Mouse (Mus musculus): Measurements from ENCODE around the gene Sft2d2. TPM values are rescaled to one million over a fixed set of nuclear protein-coding genes. Genes with fewer than 3 reads are reported as not detected.

Sft2d2 gene
- polyA plus RNA-seq, 1 experiment from 2014 or later: 5.4 TPM

GRCm38 (mm10) chr1:165160723-165161405 lies 33.4 kb downstream of the Sft2d2 start, which contains the start of gene Tbx19:
Gene Tbx19 (minus strand): TSS chr1:165160773.
- Histone ChIP-seq H3K4me2 (no peak within 1 kb of the TSS), H3K4me1 (no peaks in the 10 kb centered on the region), H3K36me3 (replicated peaks) (no peaks in the 10 kb centered on the region), H3K27me3 (replicated peaks) (no peaks in the 10 kb centered on the region), H3K9ac (no peak within 1 kb of the TSS), H3K9me3 (no peaks in the 10 kb centered on the region), H3K4me3 (no peak within 1 kb of the TSS), H3K27ac (no peak within 1 kb of the TSS)
- no peak for ATAC-seq (replicated peaks)
- 81% methylated on average over 8 of the region's 8 CpGs for WGBS

- 78% methylated on average over 10 of the region's 10 CpGs for WGBS
- H3K36me3 ChIP-seq (replicated peaks): no peaks in the 10 kb centered on the region
- H3K27me3 ChIP-seq (replicated peaks): no peaks in the 10 kb centered on the region
- no peak overlapping the region for H3K9ac ChIP-seq
- ATAC-seq (replicated peaks): no peak
- no peaks in the 10 kb centered on the region for H3K4me1 ChIP-seq
- no peak overlapping the region for H3K27ac ChIP-seq
- H3K9me3 ChIP-seq: no peaks in the 10 kb centered on the region
- no peak overlapping the region for H3K4me2 ChIP-seq
- no peak overlapping the region for H3K4me3 ChIP-seq
Measured at GRCm38 (mm10) chr1:165158841-165159240, 35.4 kb downstream of the Sft2d2 start.

- no peak for ATAC-seq (replicated peaks)
- Histone ChIP-seq H3K4me2 (no peak overlapping the region), H3K9ac (no peak overlapping the region), H3K4me3 (no peak overlapping the region), H3K27me3 (replicated peaks) (no peaks in the 10 kb centered on the region), H3K36me3 (replicated peaks) (no peaks in the 10 kb centered on the region), H3K27ac (no peak overlapping the region), H3K4me1 (no peaks in the 10 kb centered on the region), H3K9me3 (no peaks in the 10 kb centered on the region)
- WGBS: 82% methylated on average over 4 of the region's 4 CpGs
Measured at GRCm38 (mm10) chr1:165154162-165154561, 40.1 kb downstream of the Sft2d2 start.

GRCm38 (mm10) chr1:165151216-165151615 lies 43.0 kb downstream of the Sft2d2 start:
- Histone ChIP-seq H3K9ac (no peak overlapping the region), H3K4me2 (no peak overlapping the region), H3K4me3 (no peak overlapping the region), H3K27ac (no peak overlapping the region), H3K9me3 (no peaks in the 10 kb centered on the region), H3K27me3 (replicated peaks) (no peaks in the 10 kb centered on the region), H3K4me1 (no peaks in the 10 kb centered on the region), H3K36me3 (replicated peaks) (no peaks in the 10 kb centered on the region)
- ATAC-seq (replicated peaks): no peak
- 79% methylated on average over 8 of the region's 8 CpGs for WGBS

GRCm38 (mm10) chr1:165142343-165142916 lies 51.8 kb downstream of the Sft2d2 start:
- no peaks in the 10 kb centered on the region for H3K27me3 ChIP-seq (replicated peaks)
- no peaks in the 10 kb centered on the region for H3K4me1 ChIP-seq
- H3K36me3 ChIP-seq (replicated peaks): no peaks in the 10 kb centered on the region
- H3K27ac ChIP-seq: no peak overlapping the region
- H3K4me2 ChIP-seq: no peak overlapping the region
- WGBS: 86% methylated on average over 12 of the region's 12 CpGs
- H3K9me3 ChIP-seq: no peaks in the 10 kb centered on the region
- no peak overlapping the region for H3K9ac ChIP-seq
- no peak overlapping the region for H3K4me3 ChIP-seq
- ATAC-seq (replicated peaks): no peak; the same call in 1 of the 2 replicates

- H3K4me3 ChIP-seq: no peak overlapping the region
- WGBS: 83% methylated on average over 3 of the region's 3 CpGs
- no peak for ATAC-seq (replicated peaks)
- no peaks in the 10 kb centered on the region for H3K36me3 ChIP-seq (replicated peaks)
- no peak overlapping the region for H3K27ac ChIP-seq
- H3K4me1 ChIP-seq: no peaks in the 10 kb centered on the region
- no peaks in the 10 kb centered on the region for H3K27me3 ChIP-seq (replicated peaks)
- no peak overlapping the region for H3K9ac ChIP-seq
- H3K9me3 ChIP-seq: no peaks in the 10 kb centered on the region
- no peak overlapping the region for H3K4me2 ChIP-seq
Measured at GRCm38 (mm10) chr1:165140227-165140626, 54.0 kb downstream of the Sft2d2 start.

- no peak overlapping the region for H3K4me2 ChIP-seq
- H3K27me3 ChIP-seq (replicated peaks): no peaks in the 10 kb centered on the region
- H3K4me3 ChIP-seq: no peak overlapping the region
- H3K27ac ChIP-seq: no peak overlapping the region
- H3K9ac ChIP-seq: no peak overlapping the region
- no peaks in the 10 kb centered on the region for H3K4me1 ChIP-seq
- H3K9me3 ChIP-seq: no peaks in the 10 kb centered on the region
- 73% methylated on average over 2 of the region's 2 CpGs for WGBS
- ATAC-seq (replicated peaks): no peak
- no peaks in the 10 kb centered on the region for H3K36me3 ChIP-seq (replicated peaks)
Measured at GRCm38 (mm10) chr1:165133858-165134257, 60.4 kb downstream of the Sft2d2 start.

GRCm38 (mm10) chr1:165133279-165133678 lies 61.0 kb downstream of the Sft2d2 start:
- Histone ChIP-seq H3K4me1 (no peaks in the 10 kb centered on the region), H3K4me2 (no peak overlapping the region), H3K9ac (no peak overlapping the region), H3K4me3 (no peak overlapping the region), H3K9me3 (no peaks in the 10 kb centered on the region), H3K27ac (no peak overlapping the region), H3K36me3 (replicated peaks) (no peaks in the 10 kb centered on the region), H3K27me3 (replicated peaks) (no peaks in the 10 kb centered on the region)
- ATAC-seq (replicated peaks): no peak
- 75% methylated on average over 5 of the region's 5 CpGs for WGBS

GRCm38 (mm10) chr1:165132187-165132877 lies 61.9 kb downstream of the Sft2d2 start:
- H3K9ac ChIP-seq: no peak overlapping the region
- H3K9me3 ChIP-seq: no peaks in the 10 kb centered on the region
- peak; percentile 60 for ATAC-seq (replicated peaks)
- 76% methylated on average over 14 of the region's 14 CpGs for WGBS
- no peak overlapping the region for H3K27ac ChIP-seq
- no peaks in the 10 kb centered on the region for H3K36me3 ChIP-seq (replicated peaks)
- no peak overlapping the region for H3K4me3 ChIP-seq
- H3K4me1 ChIP-seq: no peaks in the 10 kb centered on the region
- no peaks in the 10 kb centered on the region for H3K27me3 ChIP-seq (replicated peaks)
- H3K4me2 ChIP-seq: no peak overlapping the region

- H3K27me3 ChIP-seq (replicated peaks): no peaks in the 10 kb centered on the region
- H3K4me1 ChIP-seq: no peaks in the 10 kb centered on the region
- no peak overlapping the region for H3K27ac ChIP-seq
- no peak overlapping the region for H3K9ac ChIP-seq
- 0 out of 2 replicates have a peak, but pooled peaks have one; percentile 28 for ATAC-seq (replicated peaks)
- H3K4me3 ChIP-seq: no peak overlapping the region
- no peak overlapping the region for H3K4me2 ChIP-seq
- H3K36me3 ChIP-seq (replicated peaks): no peaks in the 10 kb centered on the region
- no peaks in the 10 kb centered on the region for H3K9me3 ChIP-seq
- 67% methylated on average over 5 of the region's 5 CpGs for WGBS
Measured at GRCm38 (mm10) chr1:165129573-165129972, 64.7 kb downstream of the Sft2d2 start.

All from midbrain, embryonic 15.5 days (tissue).